Mouse (Mus musculus) adrenal gland, postnatal 4 days (tissue): ENCODE results near the gene Snapc2. TPM values are rescaled to one million over a fixed set of nuclear protein-coding genes. Genes with fewer than 3 reads are reported as not detected.

ENCODE experiments used
- DNase-seq, 2 experiments: peaks; one replicate each; pipeline ENCODE4 v3.0.0; 2021 to 2022; ENCODE audit warnings: low spot score in 2 of 2, mixed read lengths in 2 of 2
- long read RNA-seq, 2 experiments: library from polyadenylated mRNA; stranded (forward); transcript quantifications; one replicate each; pipeline ENCODE4 v2.0.0; 2021
- total RNA-seq, 2 experiments: library from RNA; stranded (reverse); gene quantifications; 2 replicates each; pipeline ENCODE4 v1.2.3; 2021

Gene Snapc2
- 10 to 100 TPM; 35.5 to 37.3 TPM for total RNA-seq
- long read RNA-seq, experiment 1, transcript Snapc2-201 (5 exons, 1,536 nt): major isoform, 27 of 37 reads
- long read RNA-seq, experiment 1, partial matches to known transcripts: 4 of 37 reads
- long read RNA-seq, experiment 1, other reads (novel, unspliced or antisense): 4 of 37 reads
- long read RNA-seq, experiment 2, transcript Snapc2-201 (5 exons, 1,536 nt): major isoform, 45 of 57 reads
- long read RNA-seq, experiment 2, partial matches to known transcripts: 9 of 57 reads
- long read RNA-seq, experiment 2, other reads (novel, unspliced or antisense): 2 of 57 reads

GRCm38 (mm10) chr8:4252934-4253841, at the start of gene Snapc2:
Gene Snapc2, plus strand, starts transcription at chr8:4253080.
- peak; percentile 90 to 92 for DNase-seq

- no peak for DNase-seq
Observed at GRCm38 (mm10) chr8:4205246-4206123, 47.4 kb upstream of the Snapc2 start.

GRCm38 (mm10) chr8:4206182-4207015, 46.5 kb upstream of the Snapc2 start:
- no peak for DNase-seq

GRCm38 (mm10) chr8:4207016-4207350, 45.9 kb upstream of the Snapc2 start:
- no peak for DNase-seq

- no peak for DNase-seq
Observed at GRCm38 (mm10) chr8:4211097-4211496, 41.8 kb upstream of the Snapc2 start.

GRCm38 (mm10) chr8:4212809-4213209, 40.1 kb upstream of the Snapc2 start:
- no peak for DNase-seq

GRCm38 (mm10) chr8:4213210-4214005, 39.5 kb upstream of the Snapc2 start:
- DNase-seq: peak; percentile 52 to 61

GRCm38 (mm10) chr8:4214006-4214980, 38.6 kb upstream of the Snapc2 start:
- DNase-seq: peak; percentile 38 to 56

- no peak for DNase-seq
Observed at GRCm38 (mm10) chr8:4216296-4216695, 36.6 kb upstream of the Snapc2 start.

- DNase-seq: no peak
Observed at GRCm38 (mm10) chr8:4216791-4217621, 35.9 kb upstream of the Snapc2 start, which contains the start of gene Prr36. Gene Prr36, minus strand, starts transcription at chr8:4217459.

- no peak for DNase-seq
Observed at GRCm38 (mm10) chr8:4219617-4220016, 33.3 kb upstream of the Snapc2 start.

- no peak for DNase-seq
Observed at GRCm38 (mm10) chr8:4222059-4222458, 30.8 kb upstream of the Snapc2 start.

- DNase-seq: no peak
Observed at GRCm38 (mm10) chr8:4226323-4226722, 26.6 kb upstream of the Snapc2 start.

- no peak for DNase-seq
Observed at GRCm38 (mm10) chr8:4226739-4227347, 26.0 kb upstream of the Snapc2 start, which contains the start of gene Lrrc8e. Gene Lrrc8e, plus strand, starts transcription at chr8:4226827.

- no peak for DNase-seq
Observed at GRCm38 (mm10) chr8:4227919-4228318, 25.0 kb upstream of the Snapc2 start.

GRCm38 (mm10) chr8:4229784-4230183, 23.1 kb upstream of the Snapc2 start:
- no peak for DNase-seq
